Mouse (Mus musculus): ENCODE data around the gene Lonp2. TPM values are rescaled to one million over a fixed set of nuclear protein-coding genes. Genes with fewer than 3 reads are reported as not detected.

The Lonp2 gene
- polyA plus RNA-seq, 1 experiment, result 32.7 TPM

DNA sequence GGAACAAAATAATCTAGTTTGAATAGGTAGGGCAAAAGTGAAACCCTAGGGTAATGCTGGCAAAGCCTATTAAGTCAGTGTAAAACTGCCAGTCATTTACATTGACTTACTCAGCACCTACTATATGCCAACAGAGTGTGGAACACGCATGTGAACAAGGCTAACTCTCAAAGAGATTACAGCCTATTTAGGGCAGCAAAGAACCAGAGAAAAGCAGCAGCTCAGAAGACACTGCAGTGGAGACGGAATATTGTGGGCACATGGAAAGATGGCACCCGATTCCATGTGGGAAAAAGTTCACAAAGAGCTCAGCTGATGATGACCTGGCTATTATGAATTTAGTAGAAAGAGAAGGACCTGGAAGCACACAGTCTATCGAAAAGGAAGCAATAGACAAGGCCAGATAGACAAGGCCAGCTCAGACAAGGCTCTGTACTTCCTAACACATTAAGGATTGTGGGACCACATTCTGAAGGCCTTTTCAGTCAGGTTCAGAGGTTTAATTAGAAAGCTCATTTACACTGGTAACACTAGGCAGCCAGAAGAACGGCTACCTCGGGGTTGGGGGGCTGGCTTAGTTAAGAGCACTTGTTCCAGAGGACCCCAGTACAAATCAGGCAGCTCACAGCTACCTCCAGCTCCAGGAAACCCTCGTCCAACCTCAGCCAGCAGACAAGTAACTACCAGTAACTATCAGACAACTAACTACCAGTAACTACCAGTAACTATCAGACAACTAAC, 118.9 kb downstream of the Lonp2 start:
- WGBS, result 80% methylated on average over 7 of the region's 7 CpGs
- DNase-seq (ENCODE audit: low read depth, low spot score), result no peak

DNA sequence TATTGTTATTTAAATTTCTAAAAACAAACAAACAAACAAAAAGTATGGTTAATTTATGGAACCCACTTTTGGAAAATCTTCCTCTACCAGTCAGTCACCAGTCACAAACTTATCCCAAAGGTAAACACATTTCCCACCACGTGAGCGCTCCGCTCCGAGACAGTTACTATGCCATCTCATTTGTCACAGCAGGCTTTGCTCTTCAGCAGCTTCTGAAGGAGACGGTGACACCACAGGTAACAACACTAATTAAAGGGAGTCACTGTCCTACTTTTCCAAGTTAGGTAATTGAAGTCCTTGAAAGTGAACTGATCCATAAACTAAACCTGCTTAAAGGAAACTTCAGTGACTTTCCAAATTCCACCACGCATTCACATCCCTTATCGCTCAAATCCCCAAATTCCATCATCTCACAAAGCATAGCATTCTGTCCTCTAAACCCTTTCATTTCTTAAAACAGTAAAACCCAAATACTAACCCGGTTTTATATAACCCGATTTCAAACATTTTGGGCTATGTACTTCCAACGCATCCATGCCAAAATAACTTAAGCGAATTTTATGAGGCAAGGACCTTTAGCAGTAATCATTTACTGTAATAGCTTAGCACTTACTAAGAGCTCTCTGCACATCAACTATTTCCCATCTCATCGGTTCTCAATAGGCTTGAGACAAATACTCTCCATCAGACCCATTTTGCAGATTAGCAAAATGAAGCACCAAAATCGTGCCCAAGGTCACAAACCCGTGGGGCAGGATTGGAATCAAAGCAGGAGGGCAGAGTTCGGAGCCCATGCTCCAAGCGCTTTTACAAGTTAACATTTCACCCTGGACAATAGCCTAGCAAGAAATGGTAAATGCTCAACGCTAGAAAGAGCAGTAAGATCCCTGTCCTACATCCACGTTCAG, 120.7 kb downstream of the Lonp2 start:
- 20% methylated on average over 18 of the region's 18 CpGs for WGBS
- no peak for DNase-seq (ENCODE audit: low read depth, low spot score)

DNA sequence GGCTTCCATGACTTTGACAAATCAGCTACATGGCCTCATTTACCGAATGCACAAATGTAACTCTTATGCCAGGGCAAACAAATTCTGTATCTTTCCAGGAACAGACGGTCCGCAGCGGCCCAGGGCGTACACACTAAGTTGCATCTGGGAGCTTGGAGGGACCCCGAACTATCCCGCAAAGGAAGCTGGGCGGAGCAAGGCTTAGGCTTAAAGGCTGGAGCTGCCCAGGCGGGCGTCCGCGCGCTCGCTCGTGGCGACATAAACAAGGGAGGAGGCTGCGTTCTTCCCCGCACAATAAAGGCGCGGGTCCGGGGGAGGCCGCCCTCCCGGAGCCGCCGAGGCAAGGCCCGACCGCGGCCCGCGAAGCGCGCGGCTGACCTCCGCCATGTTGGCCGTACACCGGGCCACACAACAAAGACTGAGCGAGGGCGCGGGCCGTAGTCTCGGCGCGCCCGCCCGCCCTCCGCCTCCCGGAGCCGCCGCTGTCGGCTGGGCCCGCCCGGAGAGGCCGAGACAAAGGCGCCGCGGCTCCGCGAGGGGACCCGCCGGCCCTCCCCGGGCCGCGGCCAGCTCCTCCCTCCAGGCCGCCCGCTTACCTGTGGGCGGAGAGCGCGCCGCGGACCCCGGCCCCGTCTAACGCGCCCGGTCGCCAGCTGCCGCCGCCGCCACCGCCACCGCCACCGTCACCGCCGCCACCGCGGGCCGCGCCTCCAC, 121.5 kb downstream of the Lonp2 start, which contains the start of the genes Gm10638 and Siah1a:
Gene Gm10638, plus strand, starts transcription at position 479 of the 714 bp plus-strand sequence.
Gene Siah1a, minus strand, starts transcription at position 714 of the 714 bp plus-strand sequence.
- 1% methylated on average over 79 of the region's 88 CpGs for WGBS
- DNase-seq (ENCODE audit: low read depth, low spot score), result no peak

DNA sequence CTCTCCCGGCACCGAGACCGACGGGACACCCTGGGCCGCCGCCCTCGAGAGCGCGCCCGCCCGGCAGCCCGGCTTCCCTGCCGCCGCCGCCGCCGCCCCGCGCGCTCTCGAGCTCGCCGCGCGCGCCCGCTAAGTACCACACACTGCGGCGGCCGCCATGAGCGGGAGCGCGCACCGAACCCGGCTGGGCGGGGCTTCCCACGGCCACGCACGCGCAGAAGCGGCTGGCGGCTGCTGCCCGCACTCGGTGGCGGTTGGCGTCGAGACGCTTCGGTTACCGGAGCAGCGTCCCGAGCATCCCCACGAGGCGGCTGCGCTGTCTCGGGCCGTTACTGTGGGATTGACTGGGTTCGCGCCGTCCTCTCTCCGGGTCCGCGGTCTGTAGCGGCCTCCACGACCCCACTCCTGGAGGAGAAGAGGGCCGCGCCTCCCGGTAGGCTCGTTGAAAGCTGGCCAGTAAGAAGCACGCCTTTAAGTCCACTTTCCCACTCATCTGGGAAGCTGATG, 122.1 kb downstream of the Lonp2 start:
- no peak for DNase-seq (ENCODE audit: low read depth, low spot score)
- WGBS, result under 1% methylated on average over 62 of the region's 70 CpGs

DNA sequence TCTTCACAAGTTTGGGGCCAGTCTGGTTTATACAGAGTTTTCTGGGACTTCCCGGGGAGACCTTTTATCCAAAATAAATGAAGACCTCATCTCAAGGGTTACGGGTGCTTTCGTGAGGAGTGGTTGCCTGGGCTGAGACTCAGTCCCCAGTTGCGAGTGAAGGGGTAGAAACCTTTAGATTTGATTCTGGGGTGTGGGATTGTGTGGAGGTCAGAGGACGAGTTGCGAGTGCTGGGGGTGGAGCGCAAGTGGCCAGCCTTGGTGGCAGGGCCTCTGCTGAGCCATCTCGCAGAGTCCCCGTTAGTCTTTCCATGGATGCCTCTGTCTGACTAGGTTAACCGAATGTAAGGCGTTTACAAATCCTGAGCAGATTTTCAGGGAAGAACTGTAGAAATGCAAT, 122.7 kb downstream of the Lonp2 start:
- no peak for DNase-seq (ENCODE audit: low read depth, low spot score)
- WGBS, result 14% methylated on average over 11 of the region's 11 CpGs

DNA sequence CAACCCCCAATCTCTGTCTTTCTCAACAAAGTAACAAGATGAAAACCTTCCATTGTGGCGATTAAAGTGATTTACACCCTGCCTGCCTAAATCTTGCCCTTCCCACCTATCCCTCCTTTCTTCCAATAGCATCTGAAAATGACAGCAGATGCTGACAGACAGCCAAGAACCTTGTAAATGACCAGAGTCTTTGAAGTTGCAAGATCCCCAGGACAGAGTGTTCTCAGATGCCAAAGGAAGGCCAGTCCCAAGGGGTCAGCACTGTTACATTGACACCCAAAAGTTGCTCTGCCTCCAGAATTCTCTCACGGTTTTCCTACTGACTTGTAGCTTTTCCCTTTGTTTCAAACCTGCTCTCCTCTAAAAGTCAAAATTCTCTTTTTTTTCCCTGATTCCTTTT, 126.0 kb downstream of the Lonp2 start:
- WGBS, result 62% methylated on average over 2 of the region's 2 CpGs
- DNase-seq (ENCODE audit: low read depth, low spot score), result no peak

DNA sequence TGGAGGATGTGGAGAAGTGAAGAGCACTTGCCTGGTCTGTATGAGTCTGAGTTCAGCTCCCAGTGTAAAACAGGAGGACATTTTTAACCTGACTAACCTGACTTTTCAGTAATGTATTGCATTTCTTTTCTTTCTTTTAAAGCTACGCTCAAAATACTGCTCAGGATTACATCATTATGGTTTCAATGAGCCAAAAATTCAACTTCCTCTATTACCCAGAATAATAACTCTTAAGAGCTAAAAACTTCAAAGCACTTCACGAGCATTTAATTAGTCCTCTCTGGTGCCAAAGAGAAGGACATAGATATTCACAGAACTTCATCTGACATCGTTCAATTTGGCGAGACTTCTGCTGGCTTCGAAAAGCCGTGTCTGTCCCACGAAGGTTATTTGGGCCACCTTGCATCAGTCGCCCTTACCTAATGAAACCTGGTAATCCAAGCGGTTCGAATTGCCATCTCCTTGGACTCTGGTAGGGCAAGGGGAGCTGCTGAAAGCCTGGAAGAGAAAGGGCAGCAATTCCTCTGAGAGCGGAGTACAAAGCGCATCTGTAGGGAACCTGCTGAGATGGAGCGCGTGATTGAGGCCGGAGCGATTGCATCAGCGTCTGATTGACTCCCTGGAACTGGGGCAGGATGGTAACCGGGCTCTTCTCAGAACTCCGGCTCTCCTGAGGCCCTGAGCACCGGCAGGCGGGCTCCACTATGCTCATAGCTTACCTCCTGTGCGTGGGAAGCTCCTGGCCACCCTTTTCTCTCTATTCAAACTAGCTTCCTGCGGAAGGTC, 133.3 kb downstream of the Lonp2 start:
- DNase-seq (ENCODE audit: low read depth, low spot score), result no peak
- 36% methylated on average over 23 of the region's 23 CpGs for WGBS

DNA sequence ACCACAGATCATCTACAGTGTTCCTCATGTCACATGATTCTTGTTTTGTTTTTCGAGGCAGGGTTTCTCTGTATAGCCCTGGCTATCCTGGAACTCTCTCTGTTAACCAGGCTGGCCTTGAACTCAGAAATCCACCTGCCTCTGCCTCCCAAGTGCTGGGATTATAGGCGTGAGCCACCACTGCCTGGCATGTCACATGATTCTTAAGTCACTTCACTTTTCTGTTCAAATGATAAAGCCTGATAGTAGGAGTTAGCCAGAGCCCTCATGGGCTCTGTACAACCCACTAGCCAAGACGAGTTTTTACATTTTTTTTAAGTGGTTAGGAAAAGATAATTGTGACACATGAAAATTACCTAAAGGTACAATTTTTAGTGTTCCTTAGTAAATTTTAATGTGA, 134.8 kb downstream of the Lonp2 start:
- WGBS, result 35% methylated on average over 3 of the region's 3 CpGs
- no peak for DNase-seq (ENCODE audit: low read depth, low spot score)

DNA sequence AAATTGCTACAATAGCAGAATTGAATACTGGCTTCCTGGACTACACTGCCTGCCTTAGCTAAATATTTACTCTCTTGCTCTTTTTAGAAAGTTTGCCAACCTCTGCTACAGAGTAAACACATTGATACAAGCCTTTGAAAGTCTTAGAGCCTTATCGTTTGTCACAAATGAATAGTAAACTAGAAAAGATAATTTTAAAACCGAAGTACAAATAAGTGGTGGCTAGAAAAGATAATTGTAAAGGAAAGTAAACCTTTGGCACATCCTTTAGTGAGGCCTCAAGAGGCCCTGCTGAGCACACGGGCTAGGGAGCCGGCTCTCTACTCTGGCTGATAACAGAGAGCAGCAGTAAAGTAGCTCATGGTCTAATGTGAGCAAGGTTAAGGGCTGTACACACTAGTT, 135.2 kb downstream of the Lonp2 start:
- WGBS, result 14% methylated on average over 4 of the region's 4 CpGs
- no peak for DNase-seq (ENCODE audit: low read depth, low spot score)

DNA sequence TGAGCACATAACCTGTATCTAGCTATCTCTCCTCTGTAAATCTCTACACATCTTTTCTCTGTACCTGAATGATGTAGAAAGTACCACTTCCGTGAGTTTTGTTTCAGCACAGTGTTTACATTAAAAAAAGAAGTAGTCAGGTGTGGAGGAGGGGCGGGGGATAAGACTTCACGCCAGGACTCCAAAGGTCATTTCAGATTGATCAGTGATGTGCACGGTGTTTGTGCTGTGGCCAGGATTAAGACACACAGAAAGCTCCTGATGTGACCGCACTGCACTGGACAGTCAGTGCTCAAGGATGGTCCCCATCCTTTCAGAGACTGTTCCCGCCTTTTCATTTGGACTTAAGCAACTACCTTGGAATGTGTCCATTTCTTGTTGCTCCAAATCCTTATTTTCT, 136.9 kb downstream of the Lonp2 start:
- 42% methylated on average over 6 of the region's 6 CpGs for WGBS
- no peak for DNase-seq (ENCODE audit: low read depth, low spot score)

DNA sequence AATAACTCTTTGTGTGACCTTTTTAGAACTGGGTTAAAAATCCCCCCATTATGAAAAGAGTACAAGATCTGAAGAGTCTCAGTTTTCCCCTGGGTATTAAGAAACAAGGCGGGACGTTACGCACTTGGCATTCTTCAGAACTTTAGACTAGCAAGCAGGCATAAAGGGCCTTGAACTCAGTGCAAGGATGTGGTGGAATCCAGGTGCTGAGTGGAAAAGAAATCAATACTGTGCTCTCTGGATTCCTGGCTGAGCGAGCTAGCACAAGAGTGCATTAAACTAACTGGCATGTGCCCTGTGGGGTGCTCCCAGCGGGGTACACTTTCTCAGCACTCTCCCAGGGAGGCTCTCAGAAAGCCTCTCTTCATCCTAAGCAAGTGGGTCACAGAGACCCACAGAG, 139.0 kb downstream of the Lonp2 start:
- WGBS, result 75% methylated on average over 5 of the region's 5 CpGs
- no peak for DNase-seq (ENCODE audit: low read depth, low spot score)

DNA sequence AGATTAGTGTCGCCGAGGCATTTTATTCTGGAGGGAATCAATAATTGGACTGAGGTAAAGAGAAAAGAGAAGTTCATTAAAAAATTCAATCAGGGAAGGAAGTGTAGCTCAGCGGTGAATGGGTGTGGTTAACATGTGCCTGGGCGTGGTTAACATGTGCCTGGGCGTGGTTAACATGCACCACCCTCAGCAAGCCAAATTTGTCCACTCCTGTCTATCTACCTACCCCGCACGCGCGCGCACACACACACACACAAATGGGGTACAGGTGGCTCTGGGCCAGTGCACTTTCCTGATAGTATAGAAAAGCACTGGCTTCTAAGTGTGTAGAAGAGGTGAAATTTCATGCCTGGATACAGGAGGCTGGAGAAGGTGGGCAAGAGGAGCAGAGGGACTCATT, 141.3 kb downstream of the Lonp2 start:
- DNase-seq (ENCODE audit: low read depth, low spot score), result no peak
- WGBS, result 79% methylated on average over 10 of the region's 10 CpGs

DNA sequence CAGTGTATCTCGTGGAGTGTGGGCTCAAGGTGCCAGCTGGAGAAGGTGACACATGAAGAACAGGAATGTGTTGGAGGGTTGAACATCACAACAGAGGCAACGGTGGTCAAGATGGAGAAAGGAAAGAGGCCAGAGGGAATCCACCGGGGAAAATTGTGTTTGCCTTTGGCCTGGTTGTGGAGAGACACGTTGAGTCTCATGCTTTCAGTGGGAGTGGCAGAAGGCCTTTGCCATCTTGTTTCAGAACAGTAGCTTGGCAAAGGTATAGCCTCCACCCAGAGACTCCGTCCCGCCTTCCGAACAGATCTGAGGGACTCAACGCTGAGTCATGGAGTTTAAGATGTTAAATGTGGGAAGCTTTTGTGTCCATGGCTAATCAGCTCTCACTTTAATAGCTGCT, 141.8 kb downstream of the Lonp2 start:
- no peak for DNase-seq (ENCODE audit: low read depth, low spot score)
- WGBS, result 71% methylated on average over 8 of the region's 8 CpGs

DNA sequence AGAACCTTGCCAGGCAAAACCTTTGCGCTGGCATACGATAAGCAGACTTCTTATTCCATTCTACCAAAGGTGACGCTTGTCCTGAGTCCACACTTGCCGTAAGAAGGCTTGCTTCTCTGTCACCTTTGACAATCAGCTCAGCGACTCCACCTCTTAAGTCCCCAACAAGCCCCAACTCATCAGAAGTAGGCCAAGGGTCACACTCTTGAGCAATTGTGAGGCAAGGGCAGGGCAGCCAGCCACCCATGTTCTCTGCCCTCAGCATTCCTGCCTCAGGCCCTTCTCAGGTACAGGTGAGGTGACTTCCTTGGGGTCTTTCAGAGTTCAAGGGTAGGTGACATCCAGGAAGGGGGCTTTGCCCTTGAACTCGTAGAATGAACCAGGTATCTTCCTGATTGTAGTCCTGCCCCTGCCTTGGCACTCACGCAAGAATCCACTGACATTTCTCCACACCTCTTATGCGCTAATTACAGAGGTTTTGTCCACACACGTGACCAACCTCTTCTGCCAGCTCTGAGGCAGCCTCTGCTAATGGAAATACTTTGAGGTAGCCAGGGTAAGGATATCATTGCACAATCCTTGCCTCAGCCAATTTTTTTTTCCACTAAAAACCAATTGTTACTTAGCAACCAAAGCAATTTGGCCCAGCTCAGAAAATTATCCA, 142.8 kb downstream of the Lonp2 start:
- 57% methylated on average over 9 of the region's 9 CpGs for WGBS
- no peak for DNase-seq (ENCODE audit: low read depth, low spot score)

DNA sequence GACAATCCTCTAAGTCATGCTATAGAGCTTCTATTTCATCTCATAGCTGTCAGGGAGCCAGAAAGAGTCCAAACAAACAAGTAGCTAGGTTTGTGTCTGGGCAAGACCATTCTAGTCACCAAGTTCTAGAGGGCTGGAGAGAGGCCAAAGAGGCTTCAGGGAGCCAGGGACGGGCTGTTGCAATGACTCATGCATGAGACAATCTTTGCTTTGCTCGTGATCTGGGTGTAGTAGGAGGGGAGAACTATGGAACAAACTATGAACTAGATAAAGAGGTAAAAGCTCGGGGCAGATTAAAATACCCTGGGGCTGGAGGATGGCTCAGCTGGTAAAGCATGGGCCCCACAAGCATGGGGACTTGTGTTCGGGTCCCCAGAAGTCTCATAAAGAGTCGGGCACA, 144.7 kb downstream of the Lonp2 start:
- WGBS, result 37% methylated on average over 5 of the region's 5 CpGs
- DNase-seq (ENCODE audit: low read depth, low spot score), result peak; percentile 45

DNA sequence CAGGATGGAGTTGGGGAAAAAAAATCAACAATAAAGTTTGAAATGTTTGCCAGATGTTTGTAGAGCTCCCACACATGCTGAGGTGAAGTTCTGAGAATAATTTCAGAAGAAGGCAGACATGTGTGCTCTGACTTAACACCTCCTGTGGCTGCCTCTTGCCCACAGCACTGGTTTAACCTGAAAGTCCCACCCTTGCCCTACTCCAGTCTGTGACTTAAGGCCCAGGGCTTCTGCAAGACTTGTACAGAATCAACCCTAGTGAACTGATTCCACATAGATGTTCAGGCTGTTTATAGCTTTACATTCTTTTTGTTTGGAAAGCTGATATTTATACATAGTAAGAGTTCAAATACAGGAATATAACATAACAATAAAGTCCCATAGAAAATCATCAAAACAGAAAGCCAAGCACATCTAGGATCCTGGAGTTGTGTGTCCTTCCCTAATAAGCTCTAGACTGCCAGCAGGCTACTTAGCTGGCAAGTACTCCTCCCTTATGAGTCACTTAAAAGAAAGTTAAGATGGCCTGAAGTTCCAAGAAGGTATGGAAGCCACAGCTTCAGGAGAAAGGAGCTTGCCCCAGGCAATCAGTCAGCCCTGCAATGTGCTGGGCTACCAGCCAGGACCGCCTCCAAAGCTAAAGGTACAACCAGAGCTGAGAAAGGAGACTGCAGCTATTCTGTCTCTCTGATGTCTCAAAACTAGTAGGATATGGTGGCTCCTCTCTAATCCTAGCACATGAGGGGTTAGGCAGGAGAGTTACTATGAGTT, 146.3 kb downstream of the Lonp2 start:
- DNase-seq (ENCODE audit: low read depth, low spot score), result no peak
- 79% methylated on average over 1 of the region's 1 CpGs for WGBS

Data from large intestine, adult 2 months (tissue).